Mouse (Mus musculus) erythroid progenitor cell, adult 5-6 weeks (primary cell): ENCODE data around the gene Sptbn1. TPM values are rescaled to one million over a fixed set of nuclear protein-coding genes. Genes with fewer than 3 reads are reported as not detected.
A peak's percentile ranks its signal among the peaks of the same experiment; 100 is the strongest.

Experiments
- ATAC-seq: replicated peaks from 2 replicates; pipeline ENCODE4 v1.8.0; 2016; ENCODE audit warnings: moderate number of reproducible peaks, mild to moderate bottlenecking, moderate TSS enrichment, inconsistent platforms; ENCODE audit not compliant: poor library complexity, low FRiP score, severe bottlenecking
- total RNA-seq, 2 experiments: library from RNA; stranded (forward) in 1 of 2; stranded (reverse) in 1 of 2; fragments of 150-400 nt in 1 of 2; fragments of 186-747, 209-891 nt in 1 of 2; gene quantifications; 2 replicates each; pipeline versions ENCODE4 v1.2.3 to v1.2.4; 2015 to 2017; ENCODE audit warnings: low replicate concordance in 2 of 2

Sptbn1 gene
- total RNA-seq, 2 experiments from 2014 or later: 13.2 to 23.5 TPM

- ATAC-seq: no peak
Observed at GRCm38 (mm10) chr11:30177145-30177840, 90.7 kb downstream of the Sptbn1 start.

- no peak for ATAC-seq
Observed at GRCm38 (mm10) chr11:30176111-30176510, 91.9 kb downstream of the Sptbn1 start.

- no peak for ATAC-seq
Observed at GRCm38 (mm10) chr11:30175623-30176022, 92.4 kb downstream of the Sptbn1 start.

GRCm38 (mm10) chr11:30171586-30172178 lies 96.3 kb downstream of the Sptbn1 start:
- no peak for ATAC-seq

GRCm38 (mm10) chr11:30171184-30171583 lies 96.8 kb downstream of the Sptbn1 start:
- ATAC-seq: no peak

- ATAC-seq: peak; percentile 60
Observed at GRCm38 (mm10) chr11:30166551-30166922, 101.4 kb downstream of the Sptbn1 start.

- peak; percentile 95 for ATAC-seq
Observed at GRCm38 (mm10) chr11:30165861-30166550, 102.0 kb downstream of the Sptbn1 start.

GRCm38 (mm10) chr11:30164515-30165214 lies 103.3 kb downstream of the Sptbn1 start:
- no peak for ATAC-seq

GRCm38 (mm10) chr11:30163870-30164269 lies 104.1 kb downstream of the Sptbn1 start:
- ATAC-seq: no peak

GRCm38 (mm10) chr11:30163081-30163480 lies 104.9 kb downstream of the Sptbn1 start:
- ATAC-seq: no peak

GRCm38 (mm10) chr11:30161744-30162143 lies 106.2 kb downstream of the Sptbn1 start:
- no peak for ATAC-seq

- no peak for ATAC-seq
Observed at GRCm38 (mm10) chr11:30161173-30161650, 106.8 kb downstream of the Sptbn1 start.

- ATAC-seq: peak; percentile 82
Observed at GRCm38 (mm10) chr11:30160625-30161172, 107.3 kb downstream of the Sptbn1 start.

- no peak for ATAC-seq
Observed at GRCm38 (mm10) chr11:30159545-30160255, 108.3 kb downstream of the Sptbn1 start.

GRCm38 (mm10) chr11:30158028-30158700 lies 109.8 kb downstream of the Sptbn1 start:
- peak; percentile 90 for ATAC-seq

- no peak for ATAC-seq
Observed at GRCm38 (mm10) chr11:30155887-30156286, 112.1 kb downstream of the Sptbn1 start.

GRCm38 (mm10) chr11:30154980-30155379 lies 113.0 kb downstream of the Sptbn1 start:
- ATAC-seq: no peak

GRCm38 (mm10) chr11:30148888-30149287 lies 119.1 kb downstream of the Sptbn1 start:
- no peak; the same call in 1 of the 2 replicates for ATAC-seq

GRCm38 (mm10) chr11:30148378-30148777 lies 119.6 kb downstream of the Sptbn1 start:
- ATAC-seq: no peak
